Mouse (Mus musculus) CD8-positive naive resting alpha-beta T cell, adult 2 months (primary cell): ENCODE results near the gene Ccdc173.

Experiments
- DNase-seq, 2 experiments: peaks; one replicate each; pipeline ENCODE4 v3.0.0; 2022; ENCODE audit warnings: low read depth in 2 of 2, low spot score in 2 of 2

Gene Ccdc173

DNA sequence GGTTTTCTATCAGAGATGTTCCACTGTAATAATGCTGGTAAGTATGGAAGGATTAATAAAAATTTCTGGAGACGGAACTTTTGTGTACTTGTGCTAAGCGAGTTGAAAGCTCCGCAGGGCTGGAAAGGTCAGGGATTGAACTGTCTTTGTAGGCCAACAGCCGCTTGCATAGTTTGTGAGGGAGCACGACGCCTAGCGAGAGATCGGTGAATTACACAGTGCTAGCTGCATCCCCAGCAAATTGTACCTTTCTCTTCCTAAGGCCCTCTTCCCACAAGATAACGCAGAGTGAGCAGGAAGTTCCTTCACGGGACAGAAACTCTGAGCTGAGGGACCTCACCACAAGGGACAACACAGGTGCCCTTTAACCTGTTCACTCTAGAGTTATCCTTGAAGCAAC, 910 bp upstream of the Ccdc173 start:
- DNase-seq = peak; percentile 77 to 83

DNA sequence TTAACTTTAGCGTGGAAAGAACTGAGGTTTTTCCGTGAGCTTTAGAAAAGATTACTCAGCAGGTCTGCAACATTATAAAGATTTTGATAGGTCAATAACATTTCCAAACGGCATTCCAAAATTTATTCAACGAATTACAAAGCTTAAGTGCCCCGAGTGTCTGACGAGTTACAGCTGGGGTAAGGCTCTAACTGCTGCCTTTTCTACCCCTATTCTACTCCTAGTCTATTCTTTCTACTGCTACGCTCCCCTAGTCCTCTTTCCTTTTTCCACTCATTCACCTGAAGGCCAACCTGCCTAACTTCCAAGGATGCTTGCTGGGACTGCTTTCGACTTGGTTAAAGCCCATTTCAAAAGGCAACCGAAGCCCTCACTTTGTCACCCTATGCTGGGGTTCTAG, 401 bp downstream of the Ccdc173 start:
- no peak for DNase-seq

DNA sequence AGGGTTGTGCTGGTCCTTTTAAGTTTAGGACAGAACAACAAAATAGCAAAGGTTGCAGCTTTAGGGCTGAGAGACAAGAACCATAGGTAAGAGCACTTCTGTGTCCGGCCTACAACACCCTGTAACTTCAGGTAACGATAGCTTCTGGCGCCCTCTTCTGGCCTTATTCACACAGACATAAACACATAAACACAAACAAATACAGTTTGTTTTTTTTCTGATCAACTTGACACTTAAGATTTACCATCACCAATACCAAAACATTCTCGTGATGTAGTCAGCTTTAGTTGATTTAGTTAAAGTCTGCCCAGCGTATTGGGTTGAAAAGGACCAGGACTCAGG, 10.6 kb downstream of the Ccdc173 start:
- DNase-seq = peak; percentile 28 to 58

DNA sequence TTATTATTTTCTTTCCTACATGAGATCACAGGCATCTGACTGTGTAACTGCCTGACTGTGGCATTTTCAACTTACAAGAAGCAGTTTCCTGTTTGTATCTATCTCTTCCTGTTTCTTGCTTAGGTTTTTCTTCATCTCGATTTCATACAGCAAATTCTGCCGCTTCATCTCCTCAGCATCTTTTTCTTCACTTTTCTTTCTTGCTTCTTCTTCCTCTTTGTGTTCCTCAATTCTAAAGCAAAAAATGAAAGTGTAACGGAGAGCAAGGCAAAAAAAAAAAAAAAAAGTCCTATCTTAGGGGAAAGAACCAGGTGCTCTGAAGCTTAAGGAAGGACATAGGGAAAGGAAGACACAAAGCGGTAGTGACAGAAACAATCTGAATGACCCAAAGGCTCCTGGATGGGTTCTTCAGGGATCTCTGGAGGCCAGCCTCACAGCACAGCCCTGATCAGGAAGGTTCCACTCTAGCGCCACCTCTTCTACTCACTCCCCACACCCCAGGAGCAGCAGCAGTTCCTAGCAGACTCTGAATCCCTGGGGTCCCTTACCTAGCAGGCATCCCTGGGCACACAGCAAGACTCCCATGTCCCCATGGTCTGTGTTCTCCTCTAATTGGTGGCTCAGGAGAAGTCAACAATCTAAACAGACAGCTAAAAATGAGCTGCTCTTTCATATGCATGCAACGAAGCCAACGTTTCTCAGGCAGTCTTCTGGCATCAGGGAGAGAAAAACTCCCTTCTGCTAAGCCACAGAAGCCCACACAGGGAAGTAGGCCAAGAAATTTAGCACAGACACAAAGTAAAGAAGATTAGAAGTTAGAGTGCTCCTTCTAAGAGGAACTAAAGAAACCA, 11.2 kb downstream of the Ccdc173 start:
- peak; percentile 15 to 24 for DNase-seq

DNA sequence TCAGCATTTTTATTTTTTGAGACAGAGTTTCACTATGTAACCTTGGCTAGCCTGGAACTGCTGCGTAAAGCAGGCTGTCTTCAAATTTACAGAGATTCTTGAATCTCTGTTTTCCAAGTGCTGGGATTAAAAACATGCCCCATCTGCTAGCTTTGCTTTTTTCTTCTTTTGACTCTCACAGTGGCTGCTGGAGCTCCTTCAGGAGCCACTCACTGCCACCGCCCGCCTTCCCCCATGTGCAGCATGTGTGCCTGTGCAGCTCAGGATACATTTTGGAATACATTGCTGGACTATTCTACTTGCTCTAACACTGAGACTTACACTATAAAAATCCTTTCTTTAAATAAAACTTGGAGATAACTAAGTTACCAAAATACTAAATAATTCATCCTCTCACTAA, 16.0 kb downstream of the Ccdc173 start:
- no peak for DNase-seq

DNA sequence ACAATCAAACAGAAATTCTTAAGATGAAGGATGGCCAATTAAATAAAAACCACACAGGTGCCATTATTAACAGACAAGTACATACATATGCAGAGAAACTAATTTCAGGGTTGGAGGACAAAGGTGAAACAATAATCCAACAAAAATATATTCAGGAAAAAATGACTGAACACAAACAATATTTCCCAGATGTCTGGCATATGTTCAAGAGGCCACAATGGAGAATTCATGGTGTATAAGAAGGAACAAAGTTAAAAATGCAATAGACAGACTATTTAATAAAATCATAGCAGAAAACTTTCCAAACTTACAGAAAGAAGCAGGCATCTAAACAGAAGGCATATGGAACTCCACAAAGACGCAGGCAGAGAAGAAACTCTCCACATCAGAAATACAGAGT, 24.7 kb downstream of the Ccdc173 start:
- DNase-seq = no peak

DNA sequence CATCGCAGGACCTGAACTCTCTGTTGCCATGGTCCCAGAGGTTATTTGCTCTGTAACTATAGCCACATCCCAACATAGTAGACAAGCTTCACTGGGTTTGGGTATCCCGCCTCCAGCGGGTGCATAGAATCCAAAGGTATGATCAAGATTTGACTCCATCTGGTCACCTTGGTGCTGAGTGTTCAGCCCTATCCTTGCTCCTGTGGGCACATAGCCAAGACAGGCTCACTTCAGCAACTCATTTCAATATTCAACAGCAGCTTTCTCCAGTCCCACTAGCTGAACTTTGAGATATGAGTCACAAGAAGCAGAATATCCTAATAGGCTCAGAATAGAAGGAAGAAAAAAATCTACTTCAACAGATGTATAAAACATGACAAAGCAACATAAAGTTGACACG, 26.0 kb downstream of the Ccdc173 start:
- no peak for DNase-seq

DNA sequence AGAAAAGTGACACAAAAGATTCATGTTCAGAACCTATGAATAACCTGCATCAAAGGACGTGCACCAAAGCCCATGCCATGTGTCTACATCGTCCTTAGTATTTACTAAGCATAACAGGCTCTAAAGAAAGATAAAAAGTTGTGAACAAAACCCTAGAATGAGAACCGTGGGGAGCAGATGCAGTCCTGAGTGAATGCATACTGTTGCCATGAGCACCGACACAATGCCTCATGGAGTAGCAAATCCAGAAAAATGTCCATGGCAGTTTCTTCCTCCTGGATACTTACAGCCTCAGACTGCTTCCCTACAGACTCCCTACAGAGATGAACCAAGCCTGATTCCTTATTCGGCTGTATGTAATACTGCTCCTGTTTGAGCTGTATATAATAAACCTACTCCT, 28.4 kb downstream of the Ccdc173 start:
- no peak for DNase-seq

DNA sequence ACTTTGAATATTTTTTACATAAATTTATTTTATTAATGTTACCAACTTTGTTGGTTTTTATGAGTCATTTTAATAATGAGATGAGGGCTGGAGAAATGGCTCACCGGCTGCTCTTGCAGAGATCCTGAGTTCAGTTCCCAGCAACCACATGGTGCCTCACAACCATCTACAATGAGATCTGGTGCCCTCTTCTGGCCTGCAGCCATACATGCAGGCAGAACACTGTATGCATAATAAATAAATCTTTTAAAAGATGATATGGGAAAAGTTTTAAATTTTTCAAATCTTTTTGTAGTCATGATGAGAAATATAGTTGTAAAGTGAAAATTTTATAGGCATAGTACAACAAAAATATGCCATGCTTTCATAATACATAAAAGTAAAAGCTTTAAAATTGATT, 44.3 kb downstream of the Ccdc173 start:
- DNase-seq = no peak

DNA sequence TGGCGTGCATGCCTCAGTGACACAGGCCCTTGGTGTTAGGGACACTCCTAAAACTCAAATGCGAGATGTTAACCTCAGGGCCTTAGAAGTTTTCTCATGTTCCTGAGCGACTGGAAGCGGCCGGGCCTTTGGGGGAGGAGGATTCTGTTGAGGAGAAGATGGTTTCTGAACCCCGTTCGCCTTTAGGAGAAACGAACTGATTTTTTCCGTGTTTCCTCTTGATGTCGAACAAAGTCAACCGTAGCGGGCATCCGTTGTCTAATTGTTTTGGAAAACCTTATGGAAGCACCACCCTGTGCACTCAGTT, 65.9 kb downstream of the Ccdc173 start:
- DNase-seq = no peak

DNA sequence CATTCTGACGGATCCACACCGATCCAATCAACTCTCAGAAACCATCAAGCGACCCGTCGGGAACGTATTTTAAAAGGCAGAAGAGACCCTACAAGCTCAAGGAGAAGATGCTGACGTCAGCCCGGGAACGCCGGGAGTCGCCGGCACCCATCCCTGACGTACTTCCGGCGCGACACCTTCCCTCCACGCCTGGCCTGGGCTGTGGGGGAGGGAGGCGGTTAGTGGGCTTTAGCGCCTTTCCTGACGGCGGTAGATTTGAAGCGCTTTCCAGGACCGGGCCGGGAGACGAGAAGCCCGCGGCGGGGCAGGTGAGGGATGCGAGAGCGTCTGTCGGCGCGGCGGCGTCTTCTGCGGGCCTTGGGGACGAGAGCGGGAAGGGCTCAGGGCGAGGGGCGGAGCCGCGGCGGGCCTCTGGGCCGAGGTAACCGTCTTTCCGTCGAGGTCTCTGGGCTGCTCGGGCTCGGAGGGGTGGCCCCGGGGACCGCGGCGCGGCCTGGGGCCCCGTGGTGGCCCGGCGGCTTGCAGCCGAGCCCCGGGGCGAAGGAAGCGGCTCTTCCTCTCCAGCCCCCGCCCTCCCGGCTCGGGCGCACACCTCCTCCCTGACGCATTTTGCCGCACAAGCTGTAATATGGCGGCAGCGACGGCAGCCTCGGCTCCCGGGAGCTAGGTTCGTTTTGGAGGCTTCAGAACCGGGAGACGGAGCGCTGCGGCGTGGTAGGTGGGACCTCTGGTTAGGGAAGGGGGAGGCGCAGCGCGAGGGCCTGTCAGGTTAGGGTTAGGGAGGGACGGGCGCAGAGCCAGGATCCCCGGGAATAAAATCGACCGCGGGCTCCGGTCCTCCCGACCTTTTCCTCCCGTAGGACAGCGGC, 66.5 kb downstream of the Ccdc173 start:
- DNase-seq = peak; percentile 80 to 87

DNA sequence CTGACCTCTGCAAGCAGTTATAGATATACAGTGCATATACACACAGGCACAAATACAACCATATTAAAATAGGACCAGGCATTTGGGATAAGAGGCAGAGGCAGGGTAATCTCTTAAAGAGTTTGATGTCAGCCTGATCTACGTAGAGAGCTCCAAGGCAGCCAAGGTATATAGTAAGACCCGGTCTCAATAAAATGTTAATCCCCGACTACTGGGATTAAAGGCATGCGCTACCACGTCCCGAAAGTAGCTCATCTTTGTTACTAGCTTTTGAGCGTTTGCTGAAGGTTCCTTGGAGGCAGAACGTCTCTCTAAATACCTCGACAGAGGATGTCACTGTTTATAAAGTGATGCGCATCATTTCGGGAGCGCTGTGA, 67.1 kb downstream of the Ccdc173 start, which contains the start of gene Ppig:
TSS of gene Ppig (plus strand) at position 273 of the 377 bp plus-strand sequence.
- DNase-seq = no peak

DNA sequence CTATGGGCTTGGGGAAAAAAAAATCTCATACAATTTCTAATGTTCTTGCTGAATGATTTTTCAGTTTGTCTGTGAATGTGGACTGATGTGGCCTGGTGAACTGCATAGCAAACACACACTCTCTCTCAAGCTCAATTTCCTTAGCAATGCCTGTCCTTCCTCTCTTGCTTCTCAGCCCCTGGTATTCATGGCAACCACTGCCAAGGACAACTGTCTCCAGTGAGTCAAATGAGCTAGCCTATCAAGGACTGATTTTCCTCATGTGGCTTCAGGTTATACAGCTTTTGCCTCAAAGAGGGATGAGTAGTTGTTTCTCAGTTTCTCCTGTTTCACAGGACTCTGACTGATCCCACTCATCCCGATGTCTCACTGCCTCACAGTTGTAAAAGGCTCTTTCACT, 70.3 kb downstream of the Ccdc173 start:
- no peak for DNase-seq

DNA sequence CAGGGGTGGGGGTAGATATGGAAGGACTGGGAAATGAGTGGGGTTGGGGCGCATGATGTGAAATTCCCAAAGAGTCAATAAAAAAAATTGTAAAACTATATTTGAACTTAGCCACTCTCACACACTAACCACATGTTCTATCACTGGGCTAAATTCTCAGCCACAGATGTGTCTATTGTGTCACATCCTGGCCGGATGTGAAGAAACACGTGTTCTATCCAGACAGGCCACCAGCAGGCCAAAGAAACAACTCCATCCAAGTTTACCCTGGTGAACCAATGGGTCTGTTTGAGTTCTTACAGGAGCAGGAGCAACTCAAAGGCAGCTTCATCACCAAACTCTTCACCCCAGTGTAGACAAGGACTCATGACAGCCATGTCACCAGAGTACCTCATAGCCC, 72.9 kb downstream of the Ccdc173 start:
- no peak for DNase-seq

DNA sequence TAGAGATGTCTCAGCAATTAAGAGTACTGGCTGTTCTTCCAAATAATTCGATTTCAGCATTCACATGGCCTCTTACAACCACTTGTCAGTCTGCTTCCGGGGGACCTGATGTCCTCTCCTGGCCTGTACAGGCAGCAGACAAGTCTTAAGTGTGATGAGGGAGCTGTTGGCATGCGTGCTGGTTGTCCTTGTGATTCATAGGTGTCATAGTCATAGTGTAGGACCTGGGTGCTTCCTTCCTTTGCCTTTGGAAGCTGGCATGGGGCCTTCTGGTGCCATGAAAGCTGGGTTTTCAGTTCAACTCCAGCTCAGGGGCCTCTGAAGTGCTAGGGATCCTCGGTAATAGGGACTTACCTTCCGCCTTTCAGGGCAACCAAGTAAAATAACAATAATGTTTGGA, 75.2 kb downstream of the Ccdc173 start:
- DNase-seq = no peak

DNA sequence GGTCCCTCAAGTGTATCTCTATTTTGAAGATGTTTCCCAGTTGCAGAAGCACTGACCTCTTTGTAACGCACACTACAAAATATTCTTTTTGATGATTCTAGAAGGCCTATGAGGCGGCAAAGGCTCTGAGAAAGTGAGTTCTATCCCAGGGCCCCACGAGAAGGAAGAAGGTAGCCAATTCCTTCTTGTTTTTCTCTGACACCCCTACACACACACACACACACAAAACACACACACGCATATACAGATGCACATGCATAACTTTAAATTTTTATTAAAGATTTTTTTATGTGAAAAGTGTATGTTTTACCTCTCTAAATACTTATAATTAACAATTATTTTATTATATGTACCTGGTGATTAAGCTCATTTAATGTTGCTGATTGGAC, 75.8 kb downstream of the Ccdc173 start:
- no peak for DNase-seq

DNA sequence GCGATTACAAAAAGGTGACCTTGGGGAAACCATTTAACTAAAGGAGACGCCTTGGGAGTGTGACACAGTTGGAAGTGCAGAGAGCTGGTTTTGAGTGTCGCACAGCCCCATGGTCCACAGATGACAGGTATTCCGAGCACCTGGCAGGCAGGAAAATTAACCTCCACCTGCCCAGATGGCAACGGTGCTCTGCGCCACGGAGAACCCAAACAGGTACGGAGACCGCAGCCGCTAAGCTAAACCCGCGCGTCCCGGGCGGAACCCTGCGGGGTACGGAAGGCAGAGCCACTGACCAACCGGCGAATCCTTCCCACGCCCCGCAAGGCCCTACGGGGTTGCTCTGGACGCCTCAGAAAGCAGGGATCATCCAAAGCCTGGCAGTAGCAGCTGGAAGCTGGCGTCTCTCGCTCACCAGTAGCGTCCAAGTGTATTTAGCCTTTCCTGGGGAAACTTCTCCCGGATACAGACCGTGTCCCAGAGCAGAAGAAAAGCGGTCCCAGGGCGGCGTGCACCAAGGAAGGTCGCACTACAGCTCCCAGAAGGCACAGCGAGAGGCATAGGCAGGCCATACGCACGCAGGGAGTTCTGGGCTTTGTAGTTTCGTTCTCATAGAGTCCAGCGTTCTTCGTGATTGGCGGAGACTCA, 76.3 kb downstream of the Ccdc173 start, which contains the start of gene Fastkd1:
TSS of gene Fastkd1 (minus strand) at position 536 of the 645 bp plus-strand sequence.
- peak; percentile 56 to 66 for DNase-seq

DNA sequence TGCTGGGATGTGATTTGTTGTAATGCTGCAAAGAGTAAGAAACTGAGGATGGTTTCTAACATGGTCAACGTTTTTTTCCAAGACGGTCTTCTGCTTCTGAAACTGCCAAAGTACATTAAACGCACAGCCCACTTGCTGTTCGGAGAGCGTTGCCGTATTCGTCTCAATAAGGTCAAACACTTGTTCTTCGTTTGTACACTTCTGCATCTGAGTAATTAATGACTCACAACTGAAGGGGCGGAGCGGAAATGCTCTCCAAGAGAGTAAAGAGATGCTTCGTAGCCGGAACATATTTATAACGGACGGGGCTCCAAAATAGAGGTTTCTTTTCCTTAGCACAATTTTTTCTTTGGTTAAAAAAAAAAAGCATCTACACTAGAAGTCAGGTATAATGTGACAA, 77.2 kb downstream of the Ccdc173 start:
- no peak for DNase-seq
